Mouse (Mus musculus) left cerebral cortex, postnatal 14 days (tissue): Measurements from ENCODE around the gene Enpp6. TPM values are rescaled to one million over a fixed set of nuclear protein-coding genes. Genes with fewer than 3 reads are reported as not detected.

Experiments
- DNase-seq, 2 experiments: peaks; one replicate each; pipeline ENCODE4 v3.0.0; 2021 to 2022; ENCODE audit warnings: low spot score in 2 of 2, mixed read lengths in 1 of 2
- intact Hi-C: fragments of 180-260 bp; cut with DNase I; formaldehyde crosslinking; loops from one replicate; pipeline ENCODE4 v1.15.1; 2025
- long read RNA-seq, 2 experiments: library from polyadenylated mRNA; stranded (forward); transcript quantifications; one replicate each; pipeline ENCODE4 v2.0.0; 2021
- total RNA-seq, 2 experiments: library from RNA; stranded (reverse); gene quantifications; 2 replicates each; pipeline ENCODE4 v1.2.3; 2021

Enpp6 gene
- total RNA-seq: 10 to 100 TPM; 12.1 to 16.3 TPM
- long read RNA-seq, experiment 1, full-length matches to known transcripts: 19 of 26 reads
- long read RNA-seq, experiment 1, partial matches to known transcripts: 1 of 26 reads
- long read RNA-seq, experiment 1, other reads (novel, unspliced or antisense): 6 of 26 reads
- long read RNA-seq, experiment 2, full-length matches to known transcripts: 9 of 12 reads
- long read RNA-seq, experiment 2, partial matches to known transcripts: 1 of 12 reads
- long read RNA-seq, experiment 2, other reads (novel, unspliced or antisense): 2 of 12 reads

GRCm38 (mm10) chr8:46986386-46987140 lies at the start of gene Enpp6:
Enpp6 (plus strand) TSS chr8:46986887.
- intact Hi-C loops: no loop called here

GRCm38 (mm10) chr8:46938218-46938617 lies 48.5 kb upstream of the Enpp6 start:
- intact Hi-C loops: loop anchor here (5.0 kb wide), 1 partner anchor 266 kb away; no protein-coding TSS in a partner anchor
- DNase-seq: no peak

More at GRCm38 (mm10) chr8:46986386-46987140, at the start of gene Enpp6:
- no peak for DNase-seq

- DNase-seq: no peak
- intact Hi-C loops: no loop called here
Observed at GRCm38 (mm10) chr8:46941295-46941694, 45.4 kb upstream of the Enpp6 start.

- DNase-seq: no peak
- intact Hi-C loops: no loop called here
Observed at GRCm38 (mm10) chr8:46941731-46942650, 44.7 kb upstream of the Enpp6 start.

GRCm38 (mm10) chr8:46942651-46943024 lies 44.0 kb upstream of the Enpp6 start:
- no peak for DNase-seq
- intact Hi-C loops: no loop called here

GRCm38 (mm10) chr8:46943337-46943736 lies 43.4 kb upstream of the Enpp6 start:
- no peak for DNase-seq
- intact Hi-C loops: no loop called here

GRCm38 (mm10) chr8:46946181-46946580 lies 40.5 kb upstream of the Enpp6 start:
- intact Hi-C loops: no loop called here
- no peak for DNase-seq

- intact Hi-C loops: no loop called here
- DNase-seq: no peak
Observed at GRCm38 (mm10) chr8:46948091-46948757, 38.5 kb upstream of the Enpp6 start.

- intact Hi-C loops: loop anchor here (2.0 to 5.0 kb wide), 4 partner anchors 216 to 711 kb away; partner anchors contain the start of gene Irf2
- DNase-seq: peak; percentile 81 to 86
Observed at GRCm38 (mm10) chr8:46953472-46953871, 33.2 kb upstream of the Enpp6 start.

GRCm38 (mm10) chr8:46962630-46963427 lies 23.9 kb upstream of the Enpp6 start:
- DNase-seq: peak; percentile 27 to 68
- intact Hi-C loops: no loop called here

GRCm38 (mm10) chr8:46963619-46964145 lies 23.0 kb upstream of the Enpp6 start:
- no peak for DNase-seq
- intact Hi-C loops: no loop called here

GRCm38 (mm10) chr8:46965812-46966211 lies 20.9 kb upstream of the Enpp6 start:
- DNase-seq: no peak
- intact Hi-C loops: no loop called here

- intact Hi-C loops: no loop called here
- DNase-seq: no peak
Observed at GRCm38 (mm10) chr8:46968721-46969120, 18.0 kb upstream of the Enpp6 start.

- no peak for DNase-seq
- intact Hi-C loops: no loop called here
Observed at GRCm38 (mm10) chr8:46969386-46969785, 17.3 kb upstream of the Enpp6 start.

- no peak for DNase-seq
Observed at GRCm38 (mm10) chr8:46977376-46977775, 9.3 kb upstream of the Enpp6 start.

GRCm38 (mm10) chr8:46982166-46982565 lies 4.5 kb upstream of the Enpp6 start:
- intact Hi-C loops: no loop called here

More at GRCm38 (mm10) chr8:46977376-46977775, 9.3 kb upstream of the Enpp6 start:
- intact Hi-C loops: no loop called here

GRCm38 (mm10) chr8:46982770-46983169 lies 3.9 kb upstream of the Enpp6 start:
- intact Hi-C loops: no loop called here
- no peak for DNase-seq

More at GRCm38 (mm10) chr8:46982166-46982565, 4.5 kb upstream of the Enpp6 start:
- no peak for DNase-seq

GRCm38 (mm10) chr8:46984647-46985046 lies 2.0 kb upstream of the Enpp6 start:
- no peak for DNase-seq
- intact Hi-C loops: no loop called here
